Comparison of ENCODE assay signal across 8 mouse cellular contexts in the genomic region with DNA sequence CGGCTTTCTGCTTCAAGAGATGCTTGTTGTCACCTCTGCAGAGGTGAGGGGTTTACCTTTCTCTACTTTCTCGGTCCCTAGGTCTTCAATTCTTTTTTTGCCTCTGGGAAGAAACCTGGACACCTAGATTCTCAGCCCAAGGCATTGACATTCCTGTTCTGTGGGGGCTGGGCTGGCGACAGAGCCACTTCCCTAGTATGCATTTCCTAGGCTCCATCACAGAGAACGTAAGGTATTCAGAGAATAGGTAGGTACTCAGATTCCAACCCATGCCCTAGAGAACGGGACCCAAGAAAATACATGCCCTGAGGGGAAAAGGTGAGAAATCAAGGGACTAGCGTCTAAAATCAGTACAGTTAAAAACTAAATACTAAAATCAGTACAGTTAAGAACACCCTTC. TPM values are rescaled to one million over a fixed set of nuclear protein-coding genes. Genes with fewer than 3 reads are reported as not detected.
DNase-seq lines count a peak whose midpoint lies in the region; ATAC-seq and TF ChIP-seq lines count a peak whose summit lies in the region.

No protein-coding gene starts in this region.

- peaks cover 9% of the 10 kb centered on the region for H3K9me3 ChIP-seq in heart, embryonic 16.5 days (replicated peaks; ENCODE audit: control insufficient read depth, low read length)
- H3K9me3 ChIP-seq in liver, postnatal 0 days (ENCODE audit: low read length) = no peaks in the 10 kb centered on the region; the same call in 1 of the 2 replicates

- no peaks in the 10 kb centered on the region for H3K36me3 ChIP-seq in liver, adult 2 months (ENCODE audit: control insufficient read depth, insufficient read depth, low read length)
- peaks cover 20% of the 10 kb centered on the region for H3K36me3 ChIP-seq in heart, embryonic 16.5 days (ENCODE audit: control insufficient read depth, insufficient read depth)
- peaks cover 10% of the 10 kb centered on the region; the same call in 1 of the 2 replicates for H3K36me3 ChIP-seq in liver, postnatal 0 days (replicated peaks; ENCODE audit: insufficient read depth, low read length)

- no peaks in the 10 kb centered on the region for H3K79me2 ChIP-seq in liver, adult 2 months (ENCODE audit: control insufficient read depth, insufficient read depth, low read length)

- TF ChIP-seq POLR2A in liver, adult 2 months (IDR thresholded peaks at IDR 0.05; ENCODE audit: extremely low read depth, insufficient read depth, low read length) = no peak
- 0 out of 2 replicates have a peak, but pooled peaks have one; percentile 14 for TF ChIP-seq POLR2A in cortical plate, adult 2 months (IDR thresholded peaks at IDR 0.05; ENCODE audit: extremely low read depth, insufficient read depth, low read length)

- WGBS in liver, adult 2 months = 21% methylated on average over 6 of the region's 6 CpGs
- 18% methylated on average over 6 of the region's 6 CpGs for WGBS in heart, embryonic 16.5 days
- WGBS in liver, postnatal 0 days (ENCODE audit: insufficient replicate concordance) = 24% methylated on average over 6 of the region's 6 CpGs

- peak overlapping the region; percentile 85 for H3K9ac ChIP-seq in liver, adult 2 months (ENCODE audit: low read depth, low read length)
- peak overlapping the region; percentile 85 for H3K9ac ChIP-seq in heart, embryonic 16.5 days (ENCODE audit: low read length)
- peak overlapping the region; percentile 94 for H3K9ac ChIP-seq in liver, postnatal 0 days (replicated peaks)

- TF ChIP-seq CTCF in liver, adult 2 months (IDR thresholded peaks at IDR 0.05; ENCODE audit: low read depth, low read length) = no peak
- TF ChIP-seq CTCF in cortical plate, adult 2 months (IDR thresholded peaks at IDR 0.05; ENCODE audit: extremely low read depth, insufficient read depth, low read length) = no peak
- TF ChIP-seq CTCF in liver, postnatal 0 days (IDR thresholded peaks at IDR 0.05; ENCODE audit: low read depth) = no peak

- no peak overlapping the region for H3K27ac ChIP-seq in liver, adult 2 months (replicated peaks; ENCODE audit: insufficient read depth, low read depth, low read length)
- 0 out of 2 replicates have a peak overlapping the region, but pooled peaks have one; percentile 52 for H3K27ac ChIP-seq in cortical plate, adult 2 months (ENCODE audit: insufficient read depth, low read length)
- peak overlapping the region; percentile 47 for H3K27ac ChIP-seq in heart, embryonic 16.5 days (ENCODE audit: low read length)
- H3K27ac ChIP-seq in liver, postnatal 0 days (ENCODE audit: low read depth) = peak overlapping the region; percentile 64

- H3K4me2 ChIP-seq in heart, embryonic 16.5 days (ENCODE audit: low read depth, low read length) = peak overlapping the region; percentile 92
- H3K4me2 ChIP-seq in liver, postnatal 0 days (ENCODE audit: low read depth, low read length) = peak overlapping the region; percentile 93

- no peak for DNase-seq in liver, adult 2 months (ENCODE audit: extremely low read depth, low read depth, low spot score)
- no peak for DNase-seq in liver
- no peak for DNase-seq in liver, postnatal 0 days
- no peak for DNase-seq in urinary bladder, postnatal 25 days (ENCODE audit: low spot score)
- DNase-seq in gastrocnemius, postnatal 25 days = no peak
- DNase-seq in thymus, adult 18-20 months = no peak

- TF ChIP-seq EP300 in liver, postnatal 0 days (IDR thresholded peaks at IDR 0.05; ENCODE audit: low read depth) = no peak

- H3K4me1 ChIP-seq in liver, adult 2 months (ENCODE audit: control insufficient read depth, insufficient read depth, low read length) = peaks cover 8% of the 10 kb centered on the region
- H3K4me1 ChIP-seq in cortical plate, adult 2 months (ENCODE audit: control insufficient read depth, insufficient read depth, low read length) = peaks cover 3% of the 10 kb centered on the region; the same call in 1 of the 2 replicates
- H3K4me1 ChIP-seq in heart, embryonic 16.5 days (ENCODE audit: control insufficient read depth, insufficient read depth, low read length) = peaks cover 8% of the 10 kb centered on the region
- H3K4me1 ChIP-seq in liver, postnatal 0 days (ENCODE audit: insufficient read depth) = peaks cover 7% of the 10 kb centered on the region

- no peaks in the 10 kb centered on the region for H3K27me3 ChIP-seq in liver, adult 2 months (ENCODE audit: control insufficient read depth, insufficient read depth, low read length)
- no peaks in the 10 kb centered on the region for H3K27me3 ChIP-seq in heart, embryonic 16.5 days (ENCODE audit: control insufficient read depth, insufficient read depth, low read length)
- H3K27me3 ChIP-seq in liver, postnatal 0 days (ENCODE audit: insufficient read depth, low read length) = no peaks in the 10 kb centered on the region

- H3K4me3 ChIP-seq in liver, adult 2 months (ENCODE audit: insufficient read depth, low read depth, low read length) = peak overlapping the region; percentile 84
- peak overlapping the region; percentile 41 for H3K4me3 ChIP-seq in cortical plate, adult 2 months (ENCODE audit: insufficient read depth, low read length)
- H3K4me3 ChIP-seq in heart, embryonic 16.5 days (ENCODE audit: low read length) = peak overlapping the region; percentile 69
- H3K4me3 ChIP-seq in liver, postnatal 0 days (ENCODE audit: low read depth, low read length) = peak overlapping the region; percentile 87

- ATAC-seq in heart, embryonic 16.5 days (replicated peaks; ENCODE audit: extremely low read depth, insufficient read depth, low FRiP score) = no peak
- no peak for ATAC-seq in liver, postnatal 0 days

RNA-seq across cellular contexts. Expression of a gene that starts 0.7 kb away (rescaled TPM):
- total RNA-seq in liver, adult 2 months (2014; rRNA removed) = 4.6 and 4.7 TPM in 2 replicates
- 1.7 and 2.0 TPM in 2 replicates for polyA plus RNA-seq in liver, adult 2 months (2012; rRNA removed)
- 15.7 and 18.7 TPM in 2 replicates for polyA plus RNA-seq in cortical plate, adult 2 months (2012; rRNA removed)
- polyA plus RNA-seq in heart, embryonic 16.5 days (2015; fragmentation: Nextera tagmentation; extraction: Ambion mirVana) = 13.3 and 14.7 TPM in 2 replicates
- 4.8 and 4.9 TPM in 2 replicates for polyA plus RNA-seq in liver, postnatal 0 days (2015; fragmentation: Nextera tagmentation; extraction: Ambion mirVana)
- total RNA-seq in gastrocnemius, postnatal 25 days (2021) = under 1 TPM; 0.91 to 0.95 TPM

RNA-seq across cellular contexts. Expression of a gene that starts 47.0 kb away (rescaled TPM):
- 0.09 and 0.13 TPM in 2 replicates for total RNA-seq in liver, adult 2 months (2014; rRNA removed)
- polyA plus RNA-seq in liver, adult 2 months (2012; rRNA removed) = not detected in 2 replicates
- 1.8 and 2.1 TPM in 2 replicates for polyA plus RNA-seq in cortical plate, adult 2 months (2012; rRNA removed)
- polyA plus RNA-seq in heart, embryonic 16.5 days (2015; fragmentation: Nextera tagmentation; extraction: Ambion mirVana) = 4.3 and 4.4 TPM in 2 replicates
- polyA plus RNA-seq in liver, postnatal 0 days (2015; fragmentation: Nextera tagmentation; extraction: Ambion mirVana) = 0.69 and 0.99 TPM in 2 replicates
- not detected for total RNA-seq in gastrocnemius, postnatal 25 days (2021)
